Mouse (Mus musculus): ENCODE data around the gene Vmn1r85.

Gene Vmn1r85

GRCm38 (mm10) chr7:13037901-13038555 lies 56.9 kb downstream of the Vmn1r85 start, which contains the start of gene Ube2m:
Gene Ube2m (minus strand): TSS chr7:13038275.
- DNase-seq (ENCODE audit: low read depth, low spot score), result peak; percentile 98

GRCm38 (mm10) chr7:13037366-13037765 lies 57.6 kb downstream of the Vmn1r85 start:
- no peak for DNase-seq (ENCODE audit: low read depth, low spot score)

- DNase-seq (ENCODE audit: low read depth, low spot score), result no peak
These were observed 58.2 kb downstream of the Vmn1r85 start for GRCm38 (mm10) chr7:13036806-13037205.

- no peak for DNase-seq (ENCODE audit: low read depth, low spot score)
These were observed 59.6 kb downstream of the Vmn1r85 start for GRCm38 (mm10) chr7:13035211-13035855.

- DNase-seq (ENCODE audit: low read depth, low spot score), result peak; percentile 95
These were observed 60.6 kb downstream of the Vmn1r85 start, which contains the start of gene Chmp2a for GRCm38 (mm10) chr7:13034148-13034977. Gene Chmp2a (minus strand): TSS chr7:13034807.

- DNase-seq (ENCODE audit: low read depth, low spot score), result no peak
These were observed 61.4 kb downstream of the Vmn1r85 start for GRCm38 (mm10) chr7:13033451-13034147.

Measured in brain, embryonic 18.5 days (tissue).